Mouse (Mus musculus): ENCODE data around the gene Sh2d5. TPM values are rescaled to one million over a fixed set of nuclear protein-coding genes. Genes with fewer than 3 reads are reported as not detected.

Sh2d5 gene
- total RNA-seq (2023): 0.17 to 0.33 TPM in 2 of 4 replicates, not detected in the others

DNA sequence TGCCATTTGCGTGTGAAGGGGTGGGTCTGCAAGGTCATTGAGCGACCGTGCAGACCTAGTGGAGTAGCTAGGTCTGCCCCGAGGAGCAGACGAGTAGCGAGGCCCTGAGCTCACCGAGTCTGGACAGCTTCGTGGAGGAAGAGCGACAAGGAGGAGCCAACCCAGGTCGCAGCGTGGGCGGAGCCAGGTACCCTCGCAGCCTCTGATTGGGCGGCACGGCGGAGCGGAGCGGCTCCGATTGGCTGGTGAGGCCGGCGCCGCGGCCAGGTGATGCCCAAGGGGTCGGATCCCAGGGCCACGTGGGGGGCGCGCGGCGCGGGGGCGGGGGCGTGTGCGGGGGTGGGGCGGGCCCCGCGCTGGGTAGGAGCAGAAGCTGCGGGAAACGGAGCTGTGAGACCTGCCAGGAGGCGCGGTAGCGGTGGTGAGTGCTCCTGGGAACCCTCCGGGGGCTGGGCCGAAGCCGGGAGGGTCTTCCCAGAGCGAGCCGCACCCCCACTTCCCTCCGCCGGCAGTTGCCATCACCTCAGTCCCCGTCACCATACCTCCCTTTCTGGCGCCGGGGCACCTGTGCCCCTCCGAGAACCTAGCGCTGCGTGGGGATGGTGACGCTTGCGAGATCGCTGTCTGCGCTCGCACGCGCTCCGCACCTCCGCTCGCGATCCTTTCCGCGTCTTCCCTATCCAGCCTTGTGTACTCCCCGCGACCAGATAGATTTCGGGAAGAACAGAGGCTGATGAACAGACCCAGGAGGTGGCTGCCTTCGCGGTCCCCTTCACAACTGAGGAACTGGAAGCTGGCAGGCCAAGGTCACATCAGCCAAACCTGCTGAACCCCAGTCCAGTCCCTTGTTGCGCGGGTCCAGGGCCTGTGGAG is at the start of gene Sh2d5, which contains the start of gene Kif17:
TSS of gene Sh2d5 (plus strand) at position 316 of the 873 bp plus-strand sequence.
TSS of gene Kif17 (plus strand) at position 348 of the 873 bp plus-strand sequence.

DNA sequence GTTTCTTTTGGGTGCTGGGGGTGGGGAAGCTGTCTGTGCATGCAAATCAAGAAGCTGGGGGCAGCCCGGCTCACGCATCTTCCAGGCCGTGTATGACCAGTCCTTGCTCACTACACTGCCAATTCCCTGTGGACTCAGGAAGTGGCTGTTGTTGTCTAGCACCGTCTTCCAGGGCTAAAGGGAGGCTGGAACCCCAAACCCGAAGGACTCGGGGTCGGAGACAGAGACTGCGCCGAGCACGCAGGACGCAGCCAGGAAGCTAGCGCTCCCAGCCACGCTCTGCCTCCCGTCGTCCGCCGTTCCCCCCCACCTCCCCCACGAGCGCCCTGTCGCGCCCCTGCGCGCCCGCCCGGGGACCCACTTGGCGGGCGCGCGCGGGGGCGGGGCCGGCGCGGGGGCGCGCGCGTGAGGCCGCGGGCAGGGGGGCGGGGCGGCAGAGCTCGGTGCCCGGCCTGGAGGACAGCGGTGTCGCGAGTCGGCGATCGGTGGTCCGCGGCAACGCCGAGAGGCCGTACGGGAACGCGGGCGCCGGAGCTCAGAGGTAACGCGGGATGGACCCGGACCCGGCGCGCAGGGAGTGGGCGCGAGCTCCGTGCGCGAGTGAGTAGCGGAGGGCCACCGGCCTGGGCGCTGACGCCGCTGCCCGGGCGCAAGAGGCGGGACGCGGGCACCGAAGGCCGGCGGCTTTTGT is 33.9 kb upstream of the Sh2d5 start, which contains the start of gene Hp1bp3:
TSS of gene Hp1bp3 (plus strand) at position 97 of the 691 bp plus-strand sequence.

DNA sequence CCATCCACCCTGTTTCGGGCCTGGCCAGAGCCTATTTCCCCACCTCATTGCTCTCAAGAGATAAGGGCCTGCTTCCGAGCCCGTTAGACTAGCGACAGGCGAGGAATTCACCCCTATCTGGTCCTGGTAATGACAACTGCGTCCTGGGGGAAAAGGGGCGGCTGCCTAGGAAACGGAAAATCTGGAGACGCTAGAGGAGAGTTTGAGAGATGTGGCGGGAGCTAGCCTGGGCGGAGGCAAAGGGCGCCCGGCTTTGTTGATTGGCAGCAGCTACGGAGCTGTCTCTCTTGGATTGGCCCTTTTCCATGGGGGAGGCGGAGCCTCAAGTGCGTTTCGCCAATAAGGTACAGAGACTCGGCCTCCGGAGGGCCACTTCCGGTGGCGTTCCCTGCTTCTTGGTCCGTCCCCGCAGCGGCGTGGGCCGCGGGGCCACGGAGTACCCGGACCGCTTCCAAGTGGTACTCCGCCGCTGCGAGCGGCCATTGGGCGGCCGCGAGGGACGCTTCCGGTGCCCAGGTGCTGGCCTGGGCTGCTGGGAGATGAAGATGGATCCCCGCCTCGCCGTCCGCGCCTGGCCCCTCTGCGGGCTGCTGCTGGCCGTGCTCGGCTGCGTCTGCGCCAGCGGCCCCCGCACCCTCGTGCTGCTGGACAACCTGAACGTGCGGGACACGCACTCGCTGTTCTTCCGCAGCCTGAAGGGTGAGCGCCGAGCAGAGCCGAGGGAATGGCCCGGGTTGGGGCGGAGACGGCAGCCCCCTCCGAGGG is 54.3 kb downstream of the Sh2d5 start, which contains the start of gene Ddost:
TSS of gene Ddost (plus strand) at position 391 of the 765 bp plus-strand sequence.

Other genes starting within 250 kb of the Sh2d5 start
- 101 to 109 TPM (median 106 TPM) in 4 replicates for gene Hp1bp3, start 34.1 kb upstream of the Sh2d5 start, total RNA-seq (2023)
- gene Kif17, start within 50 bp of the Sh2d5 start, total RNA-seq (2023): 0.27 TPM in 1 of 4 replicates, not detected in the others
- 53.3 to 61.6 TPM (median 57.8 TPM) in 4 replicates for gene Ddost, start 54.3 kb downstream of the Sh2d5 start, total RNA-seq (2023)
- gene Pink1, start 75.9 kb downstream of the Sh2d5 start, total RNA-seq (2023): 34.8 to 38.7 TPM (median 36.5 TPM) in 4 replicates
- gene Cda, start 117.6 kb downstream of the Sh2d5 start, total RNA-seq (2023): not detected in 4 replicates
- not detected in 4 replicates for gene Fam43b, start 146.1 kb downstream of the Sh2d5 start, total RNA-seq (2023)
- 39.5 to 53.6 TPM (median 43.8 TPM) in 4 replicates for gene Mul1, start 184.3 kb downstream of the Sh2d5 start, total RNA-seq (2023)
- 0.85 to 1.4 TPM (median 0.98 TPM) in 4 replicates for gene Camk2n1, start 203.9 kb downstream of the Sh2d5 start, total RNA-seq (2023)